Mouse (Mus musculus) small intestine, adult 10 weeks (tissue): Measurements from ENCODE around the gene Hmces. TPM values are rescaled to one million over a fixed set of nuclear protein-coding genes. Genes with fewer than 3 reads are reported as not detected.

Experiments used
- polyA plus RNA-seq: library from polyadenylated mRNA; stranded (reverse); fragments of 350-450 nt; fragmentation: Illumina TruSeq; extraction: RNeasy Lipid Tissue Mini Kit (QIAGEN cat#74804); gene quantifications from one replicate; pipeline ENCODE4 v1.2.3, GENCODE M21; 2014; ENCODE audit warnings: low replicate concordance

The Hmces gene
- polyA plus RNA-seq: 7.0 TPM

GRCm38 (mm10) chr6:87913661-87914325 lies at the start of gene Hmces:
Gene Hmces, plus strand, starts transcription at chr6:87913935.

GRCm38 (mm10) chr6:87887594-87888233 lies 26.0 kb upstream of the Hmces start, which contains the start of gene Copg1:
Gene Copg1, plus strand, starts transcription at chr6:87887814.

GRCm38 (mm10) chr6:87981547-87982256 lies 68.0 kb downstream of the Hmces start, which contains the start of gene H1fx:
Gene H1fx, minus strand, starts transcription at chr6:87981637.

Other genes starting within 250 kb of the Hmces start
- 6.0 TPM for gene Aplf, start 241.7 kb upstream of the Hmces start, polyA plus RNA-seq
- gene Efcc1, start 183.1 kb upstream of the Hmces start, polyA plus RNA-seq: not detected
- gene Gp9, start 135.9 kb upstream of the Hmces start, polyA plus RNA-seq: not detected
- gene Rab43, start 101.8 kb upstream of the Hmces start, polyA plus RNA-seq: 29.1 TPM
- gene Gm45140, start 78.1 kb upstream of the Hmces start, polyA plus RNA-seq: not detected
- 7.5 TPM for gene Isy1, start 75.1 kb upstream of the Hmces start, polyA plus RNA-seq
- 634 TPM for gene Cnbp, start 62.8 kb upstream of the Hmces start, polyA plus RNA-seq
- 22.2 TPM for gene Copg1, start 26.1 kb upstream of the Hmces start, polyA plus RNA-seq
- not detected for gene H1fx, start 67.7 kb downstream of the Hmces start, polyA plus RNA-seq
- gene Rab7, start 131.3 kb downstream of the Hmces start, polyA plus RNA-seq: 208 TPM
- 65.0 TPM for gene Rpn1, start 170.5 kb downstream of the Hmces start, polyA plus RNA-seq